Mouse (Mus musculus) 416B (cell line): Measurements from ENCODE around the gene Ntrk2.

ENCODE experiments used
- DNase-seq: peaks from one replicate; pipeline ENCODE4 v3.0.0; 2011; ENCODE audit warnings: low read depth

Gene Ntrk2

DNA sequence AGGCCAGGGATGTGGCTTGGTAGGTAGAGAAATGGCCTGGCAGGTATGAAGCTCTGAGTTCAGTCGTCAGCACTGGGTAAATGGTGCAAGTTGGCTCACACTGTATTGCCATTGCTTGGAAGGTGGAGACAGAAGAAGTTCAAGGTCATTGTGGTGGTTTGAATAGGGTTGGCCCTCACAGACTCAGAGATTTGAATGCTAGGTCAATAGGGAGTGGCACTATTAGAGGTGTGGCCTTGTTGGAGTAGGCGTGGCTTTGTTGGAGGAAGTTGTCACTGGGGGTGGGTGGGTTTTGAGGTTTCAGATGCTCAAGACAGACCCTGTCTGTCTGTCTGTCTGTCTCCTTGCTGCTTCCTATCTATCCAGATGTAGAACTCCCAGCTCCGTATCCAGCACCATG, 159.5 kb downstream of the Ntrk2 start:
- DNase-seq = no peak

DNA sequence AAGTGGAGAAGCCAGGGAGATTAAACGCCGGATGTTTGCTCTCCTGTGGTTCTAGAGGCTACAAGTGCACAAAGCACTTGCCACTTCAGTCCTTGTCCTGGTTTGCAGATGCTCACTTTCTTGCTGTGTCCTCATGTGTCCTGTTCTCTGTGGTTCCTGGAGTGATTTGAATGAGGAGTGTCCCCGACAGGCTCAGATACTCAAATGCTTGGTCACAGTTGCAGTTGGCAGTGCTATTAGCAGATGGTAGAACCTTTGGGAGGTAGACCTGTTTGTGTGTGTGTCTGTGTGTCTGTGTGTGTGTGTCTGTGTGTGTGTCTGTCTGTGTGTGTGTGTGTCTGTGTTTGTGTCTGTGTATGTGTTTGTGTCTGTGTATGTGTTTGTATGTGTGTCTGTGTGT, 160.1 kb downstream of the Ntrk2 start:
- no peak for DNase-seq

DNA sequence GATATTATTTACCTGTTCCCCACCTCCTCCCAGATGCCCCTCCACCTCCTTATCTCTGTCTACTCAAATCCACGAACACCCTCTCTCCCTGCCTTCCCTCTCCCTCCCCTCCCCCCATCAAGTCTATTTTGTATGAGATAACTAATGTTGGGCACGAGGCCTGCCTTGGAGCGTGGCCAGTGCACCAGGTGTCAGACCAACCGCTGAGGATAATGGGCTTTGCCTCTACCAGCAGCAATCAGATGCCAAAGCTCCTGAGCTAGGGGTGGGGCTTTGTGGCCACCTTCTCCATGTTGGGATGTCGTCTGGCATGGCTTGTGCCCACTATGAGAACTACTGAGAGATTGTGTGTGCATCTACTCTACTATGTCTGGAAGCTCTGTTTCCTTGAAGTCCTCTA, 161.8 kb downstream of the Ntrk2 start:
- no peak for DNase-seq

DNA sequence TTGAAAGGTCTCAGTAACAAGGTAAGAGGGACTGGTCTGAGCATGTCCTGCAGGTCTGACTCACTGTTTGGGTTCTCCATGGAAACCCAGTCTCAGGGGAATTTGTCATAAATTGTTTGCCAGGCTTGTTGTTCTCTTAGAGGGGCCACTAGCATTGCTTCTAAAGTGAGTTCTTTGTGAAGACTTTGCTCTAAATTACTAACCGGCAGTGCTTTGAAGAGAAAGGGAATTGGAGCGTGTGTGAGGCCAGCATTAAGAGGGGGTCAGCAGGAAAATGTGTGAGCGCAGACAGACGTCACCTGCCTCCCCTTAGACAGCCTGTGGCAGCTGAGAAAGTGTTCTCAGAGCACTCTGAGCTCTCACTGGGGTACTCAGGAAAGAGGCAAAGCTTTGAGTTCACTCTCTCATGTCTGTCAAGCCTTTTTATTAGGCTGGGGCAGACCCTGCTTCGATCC, 165.1 kb downstream of the Ntrk2 start:
- DNase-seq = no peak

DNA sequence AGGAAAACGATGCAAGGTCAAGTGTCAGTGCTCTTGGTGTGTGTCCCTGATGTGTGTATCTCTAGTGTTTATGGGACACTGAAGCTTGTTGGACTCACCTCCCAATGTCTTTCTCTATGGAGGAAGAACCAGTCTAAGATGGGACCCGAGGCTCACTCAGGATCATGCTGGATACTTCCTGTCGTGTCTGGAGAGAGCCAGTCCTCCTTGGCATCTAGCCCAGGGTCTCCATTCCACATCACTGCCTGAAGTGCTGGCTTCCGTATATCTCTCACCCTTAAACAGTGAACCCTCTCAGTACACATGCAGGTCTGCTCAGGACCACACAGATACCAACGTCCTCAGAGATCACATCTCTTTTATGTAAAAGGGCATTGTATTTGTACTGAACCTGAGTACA, 166.1 kb downstream of the Ntrk2 start:
- DNase-seq = no peak

DNA sequence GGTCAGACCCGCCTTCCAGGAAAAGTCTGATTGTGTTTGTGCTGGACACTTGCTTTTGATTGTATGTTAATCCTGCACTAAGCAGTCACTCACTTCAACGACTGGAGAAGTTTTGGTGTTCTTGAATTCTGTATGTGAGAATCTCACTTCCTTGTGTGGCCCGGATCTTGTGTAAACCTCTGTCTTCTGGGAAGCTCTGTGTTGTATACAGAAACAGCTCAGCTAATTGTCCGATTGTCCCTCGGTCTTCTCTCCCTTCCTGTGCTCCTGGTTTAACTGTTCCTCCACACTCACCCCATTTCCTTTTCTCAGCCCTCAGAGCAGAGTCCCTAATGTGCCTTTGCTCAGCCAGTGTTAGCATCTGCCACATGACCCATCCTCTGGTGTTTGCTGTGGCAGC, 190.1 kb downstream of the Ntrk2 start:
- no peak for DNase-seq

DNA sequence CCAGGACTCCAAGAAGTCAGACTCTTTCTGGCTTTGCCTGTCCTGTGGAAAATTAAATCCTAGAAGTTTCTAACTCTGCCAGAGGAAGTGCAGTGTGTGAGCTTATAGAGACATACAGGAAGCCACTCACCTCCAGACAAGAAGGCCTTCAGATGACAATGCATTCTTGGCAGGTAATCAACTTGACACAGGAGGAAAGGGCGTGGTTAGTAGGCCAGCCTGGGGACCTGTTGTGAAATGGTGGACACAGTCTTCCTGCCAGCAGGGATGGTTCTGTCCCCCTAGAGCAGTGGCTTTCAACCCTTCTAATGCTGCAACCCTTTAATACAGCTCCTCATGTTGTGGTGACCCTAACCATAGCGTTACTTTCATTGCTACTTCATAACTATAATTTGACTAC, 191.4 kb downstream of the Ntrk2 start:
- no peak for DNase-seq

DNA sequence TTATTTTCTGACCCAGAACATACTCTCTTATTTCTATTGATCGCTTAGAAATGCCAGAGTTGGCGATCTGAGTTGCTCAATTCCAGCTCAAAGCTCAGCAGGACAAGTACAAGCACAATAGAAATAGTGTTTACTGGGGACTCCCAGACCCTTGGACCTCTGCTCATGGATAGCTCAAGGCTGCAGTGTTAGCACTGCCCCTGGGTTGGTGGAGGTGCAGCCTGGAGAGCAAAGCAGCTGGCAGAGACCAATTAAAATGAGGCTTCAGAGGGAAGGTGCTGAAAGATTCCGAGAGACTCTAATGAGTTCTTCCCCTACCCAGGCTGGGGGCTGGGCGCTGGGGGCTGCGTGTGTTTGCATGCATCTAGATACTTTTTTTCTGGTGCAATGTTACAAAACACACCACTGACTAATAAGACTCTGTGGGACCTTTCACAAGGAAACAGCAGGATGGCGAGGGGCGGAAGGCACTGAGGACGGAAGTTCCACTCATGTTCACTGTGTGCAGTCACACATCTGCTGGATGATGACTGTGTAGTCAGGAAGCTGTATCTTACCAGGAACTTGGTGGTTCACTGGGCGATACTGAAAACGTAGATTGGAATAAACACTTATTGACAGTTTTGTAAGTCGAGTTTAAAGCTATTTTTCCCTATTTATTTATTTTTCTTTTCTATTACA, 193.1 kb downstream of the Ntrk2 start:
- no peak for DNase-seq

DNA sequence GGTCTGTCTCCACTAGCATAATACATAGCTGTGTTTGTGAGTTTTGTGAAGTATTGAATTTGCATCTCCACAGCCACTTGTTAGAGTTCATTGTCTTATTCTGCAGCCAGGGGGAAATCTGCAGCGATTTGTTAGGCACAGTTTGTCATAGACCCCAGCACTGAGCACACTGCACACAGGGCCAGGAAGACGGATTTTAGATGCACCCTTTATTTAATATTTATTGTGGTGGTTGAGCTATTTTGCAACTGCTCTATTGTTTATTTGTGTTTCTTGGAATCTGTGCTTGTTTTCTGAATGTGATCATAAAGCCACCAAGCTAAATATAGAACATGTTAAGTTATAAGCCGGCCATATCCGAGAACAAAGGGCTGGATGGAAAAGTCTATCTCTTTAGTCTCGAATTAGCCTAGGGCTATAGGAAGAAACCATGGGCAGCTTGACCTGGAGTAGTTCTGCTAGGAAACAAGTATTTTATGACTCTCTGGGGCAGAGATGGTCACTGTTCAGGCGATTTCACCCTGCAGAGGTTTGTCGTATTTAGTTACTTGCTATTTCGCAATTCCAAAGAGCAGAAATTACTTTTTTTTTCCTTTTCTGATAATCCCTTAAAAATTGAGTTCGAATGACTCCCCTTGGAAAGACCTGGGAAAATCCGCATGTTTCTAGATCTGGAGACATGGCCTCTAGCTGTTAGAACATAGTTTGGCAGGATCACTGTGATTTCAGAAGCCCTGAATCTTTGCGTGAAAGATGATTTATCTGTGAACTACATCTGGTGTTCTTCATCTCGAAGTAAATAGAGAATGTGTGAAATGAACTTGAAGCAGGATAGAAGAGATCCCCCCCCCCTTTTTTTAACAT, 196.8 kb downstream of the Ntrk2 start:
- DNase-seq = no peak

DNA sequence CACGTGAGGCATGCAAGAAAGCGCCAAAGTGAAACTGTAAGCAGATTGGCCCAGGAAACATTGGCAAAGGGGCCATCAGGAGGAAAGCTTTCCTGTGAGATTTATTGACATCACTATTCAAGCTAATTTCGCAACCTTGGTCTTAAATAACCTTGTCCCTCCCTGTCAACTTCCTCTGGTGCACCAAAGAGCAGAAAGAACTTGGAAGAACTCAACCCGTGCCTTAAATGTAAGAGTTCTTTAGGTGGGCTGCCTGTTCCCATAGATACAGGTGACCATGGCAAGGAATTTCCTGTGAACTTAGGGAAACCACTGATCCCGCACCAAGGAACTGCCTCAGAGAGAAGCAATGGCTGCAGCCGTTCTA, 197.4 kb downstream of the Ntrk2 start:
- no peak for DNase-seq

DNA sequence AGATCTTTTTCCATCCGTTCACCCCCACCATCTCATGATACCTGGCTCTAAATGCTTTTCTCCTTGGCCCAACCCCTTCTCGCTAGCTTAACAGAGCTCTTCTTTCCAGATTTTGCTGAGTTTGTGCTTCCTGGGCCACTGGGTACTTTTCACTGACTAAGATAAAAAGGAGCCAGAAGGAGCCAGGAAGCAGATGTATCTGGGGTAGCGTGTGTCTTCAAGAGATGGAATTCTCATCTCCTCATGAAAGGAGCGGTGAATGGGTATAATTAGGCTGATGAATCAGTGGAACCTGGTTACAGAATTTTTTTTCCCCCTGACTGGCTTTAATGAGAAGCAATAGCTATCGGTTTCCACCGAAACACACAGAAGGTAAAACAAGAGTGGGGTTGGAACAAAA, 198.2 kb downstream of the Ntrk2 start:
- no peak for DNase-seq

DNA sequence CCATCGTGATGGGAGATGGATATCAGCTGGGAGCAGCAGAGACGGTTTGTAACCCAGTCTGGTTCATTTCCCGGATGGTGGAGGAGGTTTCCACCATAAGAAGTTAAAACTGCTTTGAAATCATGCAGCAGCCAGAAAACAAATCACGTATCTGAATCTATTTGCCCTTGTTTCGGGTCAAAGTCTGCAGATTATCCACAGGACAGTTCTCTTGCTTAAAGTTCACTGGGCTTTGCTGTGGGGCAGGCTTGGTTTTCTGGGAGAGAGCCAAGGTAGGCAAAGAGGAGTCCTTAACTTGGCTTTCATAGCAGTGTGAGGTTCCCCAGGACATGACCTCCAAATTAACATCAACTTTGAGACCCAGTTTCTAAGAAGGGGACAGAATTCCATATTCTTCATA, 203.5 kb downstream of the Ntrk2 start:
- no peak for DNase-seq

DNA sequence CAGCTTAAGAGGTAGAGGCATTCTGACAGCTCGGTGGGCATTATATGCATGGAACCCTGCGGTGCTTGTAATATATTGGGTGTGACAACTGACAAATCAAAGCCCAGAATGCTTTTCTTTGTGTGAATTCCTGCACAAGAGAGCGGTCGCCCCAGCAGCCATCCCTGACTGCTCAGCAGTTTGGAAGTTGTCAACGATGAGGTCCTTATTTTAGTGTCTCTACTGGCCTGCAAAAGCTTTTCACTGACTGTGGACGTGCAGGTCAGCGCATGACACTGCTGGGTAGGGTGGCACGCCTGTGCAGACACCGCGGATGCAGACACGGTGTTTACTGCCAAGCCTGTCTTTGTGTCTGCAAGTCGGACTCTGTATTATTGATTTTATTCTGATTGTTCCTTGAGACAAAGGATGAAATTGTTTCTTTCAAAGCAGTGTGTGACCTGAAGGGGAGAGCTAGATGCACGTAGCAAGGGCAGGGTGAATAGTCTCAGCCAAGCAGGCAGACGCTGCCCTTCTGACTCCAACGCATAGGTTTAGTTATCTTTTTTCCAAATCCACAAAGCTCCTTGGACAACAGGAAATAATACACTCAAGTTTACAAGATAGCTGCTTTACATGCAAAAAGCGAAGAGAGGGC, 204.6 kb downstream of the Ntrk2 start:
- DNase-seq = no peak

DNA sequence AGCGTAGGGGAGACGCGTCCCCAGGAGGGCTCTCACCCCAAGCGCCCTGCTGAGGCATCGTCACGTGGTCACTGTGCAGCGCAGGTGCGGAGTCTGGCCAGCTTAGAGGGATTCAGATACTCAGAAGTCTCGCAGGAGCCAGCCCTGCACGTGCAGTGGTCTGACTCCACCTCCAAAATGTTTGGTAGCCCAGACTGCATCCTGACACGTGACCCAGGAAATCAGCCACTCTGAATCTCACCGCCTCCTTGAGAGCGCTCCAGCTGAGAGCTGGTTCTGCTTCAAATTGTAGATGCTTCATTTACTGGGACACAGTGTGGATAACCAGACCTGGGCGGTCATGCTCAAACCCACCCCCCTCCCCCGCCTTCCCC, 205.1 kb downstream of the Ntrk2 start:
- no peak for DNase-seq

DNA sequence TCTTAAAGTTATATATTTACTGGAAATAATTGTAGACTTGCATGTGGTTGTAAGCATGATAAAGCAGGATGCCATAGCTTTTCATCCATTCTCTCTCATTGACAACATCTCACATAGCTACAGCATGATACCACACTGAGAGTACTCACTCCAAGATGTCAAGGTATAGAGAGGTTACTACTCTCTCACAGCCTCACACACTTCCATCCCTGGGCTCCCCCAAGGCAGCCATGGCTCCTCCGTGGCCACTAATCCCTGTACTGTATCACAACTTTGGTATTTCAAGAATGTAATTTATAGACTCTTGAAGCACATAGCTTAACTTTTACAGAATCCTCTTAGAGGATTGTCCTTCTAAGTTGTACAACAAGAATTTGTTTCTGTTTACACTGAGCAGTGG, 209.0 kb downstream of the Ntrk2 start:
- no peak for DNase-seq

DNA sequence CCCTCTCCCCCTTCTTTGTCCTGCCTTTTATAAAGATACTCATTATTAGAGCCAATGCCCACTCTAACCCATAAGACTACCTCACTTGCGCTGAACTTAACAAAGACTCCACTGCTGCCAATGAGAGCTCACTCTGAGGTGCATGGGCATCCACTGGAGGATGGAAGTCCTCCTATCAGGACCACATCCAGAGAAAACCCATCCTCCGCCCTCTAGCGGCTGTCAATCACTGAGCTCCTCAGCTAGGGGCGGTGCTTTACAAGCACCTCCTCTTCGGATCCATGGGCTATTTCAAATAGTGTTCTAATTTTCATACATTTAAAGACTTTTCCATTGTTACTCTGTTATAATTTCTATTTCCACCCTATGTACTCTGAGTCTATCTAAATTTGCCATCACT, 210.8 kb downstream of the Ntrk2 start:
- DNase-seq = no peak

DNA sequence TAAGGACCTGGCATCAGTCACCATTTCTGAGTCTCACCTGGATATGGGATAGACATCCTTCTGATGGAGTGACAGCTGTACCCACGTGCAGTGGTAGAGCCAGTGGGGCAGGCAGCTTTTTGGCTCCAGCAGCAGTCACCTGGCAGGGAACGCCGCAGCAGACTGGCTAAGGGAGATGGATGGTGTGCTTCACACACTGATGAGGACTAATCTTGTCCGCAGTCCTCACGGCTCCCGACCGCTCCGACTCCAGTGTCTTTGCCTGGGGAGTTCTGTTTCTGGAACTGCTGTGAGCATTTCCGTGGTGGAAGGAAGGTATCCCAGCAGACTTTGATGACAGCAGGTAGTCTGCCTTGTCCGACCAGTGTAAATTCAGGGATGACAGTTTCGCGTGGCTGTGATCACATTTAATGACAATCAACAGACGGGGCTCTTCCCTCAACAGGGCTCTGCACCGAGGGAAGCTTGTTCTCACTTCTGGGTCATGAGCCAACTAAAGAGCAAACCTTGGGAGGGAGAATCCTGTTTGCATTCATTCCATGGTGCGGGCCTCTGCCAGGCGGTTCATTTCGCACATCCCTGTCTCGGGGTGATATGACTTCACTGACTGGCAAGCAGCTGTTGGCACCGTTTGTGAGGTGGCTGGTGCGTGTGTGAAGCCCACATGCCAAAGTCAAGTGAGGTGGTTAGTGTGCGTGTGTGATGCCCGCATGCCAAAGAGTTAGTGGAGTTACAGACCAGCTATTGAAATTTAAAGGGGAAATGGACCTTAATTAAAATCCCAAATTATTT, 216.1 kb downstream of the Ntrk2 start:
- DNase-seq = no peak

DNA sequence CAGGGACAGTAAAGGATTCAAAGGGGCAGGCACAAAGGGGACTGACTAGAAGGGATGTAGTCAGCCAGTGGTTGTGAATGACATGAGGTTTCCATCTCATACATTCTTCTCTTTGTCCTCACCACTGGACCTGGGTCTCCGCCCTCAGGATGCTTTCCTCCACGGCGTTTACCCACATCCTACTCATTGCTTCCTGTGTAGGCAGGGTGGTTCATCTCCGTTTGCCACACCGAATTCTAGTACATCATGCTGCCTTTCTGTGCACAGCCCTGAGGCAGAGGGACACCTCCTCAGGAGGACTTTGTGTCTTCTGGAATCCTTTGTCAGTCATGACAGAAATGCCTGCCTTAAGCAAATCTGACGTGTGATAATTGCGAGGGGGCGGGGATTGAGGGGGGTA, 219.3 kb downstream of the Ntrk2 start:
- DNase-seq = no peak

DNA sequence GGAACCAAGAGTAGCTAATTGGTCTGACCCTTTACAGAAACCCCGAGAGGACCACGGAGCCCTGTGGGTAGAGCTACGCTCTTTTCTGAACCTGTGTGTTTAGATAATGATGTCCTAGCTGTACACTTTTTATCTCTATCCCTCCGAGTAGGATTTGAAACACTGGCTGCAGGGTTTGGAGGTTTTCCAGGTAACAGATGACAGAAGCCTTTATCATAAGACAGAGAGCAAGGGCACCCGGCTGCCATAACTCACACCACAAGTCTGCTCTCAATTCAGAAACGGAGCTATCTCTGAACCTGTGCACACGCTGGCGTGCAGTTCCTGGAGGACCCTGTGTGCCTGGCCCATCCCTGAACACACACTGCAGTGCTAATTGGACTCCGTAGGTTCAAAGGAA, 221.1 kb downstream of the Ntrk2 start:
- no peak for DNase-seq

DNA sequence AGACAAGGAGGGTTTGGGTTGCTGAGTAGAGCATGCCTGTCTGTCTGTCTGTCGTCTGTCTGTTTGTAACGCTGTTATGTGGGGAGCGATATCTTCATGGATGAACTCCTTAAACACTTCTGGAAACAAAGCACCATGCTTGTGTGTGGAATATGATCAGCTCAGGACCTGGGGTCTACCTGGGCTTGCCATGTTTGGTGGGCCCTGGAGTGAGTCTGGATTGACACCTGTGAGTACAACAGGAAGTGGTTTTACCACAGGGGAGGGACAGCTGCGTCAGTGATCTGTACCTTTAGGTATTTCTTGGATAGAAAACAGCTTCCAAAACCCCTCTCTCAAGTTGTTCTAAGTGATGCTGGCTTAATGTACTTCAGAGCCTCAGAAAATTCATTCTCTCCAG, 222.2 kb downstream of the Ntrk2 start:
- no peak for DNase-seq

DNA sequence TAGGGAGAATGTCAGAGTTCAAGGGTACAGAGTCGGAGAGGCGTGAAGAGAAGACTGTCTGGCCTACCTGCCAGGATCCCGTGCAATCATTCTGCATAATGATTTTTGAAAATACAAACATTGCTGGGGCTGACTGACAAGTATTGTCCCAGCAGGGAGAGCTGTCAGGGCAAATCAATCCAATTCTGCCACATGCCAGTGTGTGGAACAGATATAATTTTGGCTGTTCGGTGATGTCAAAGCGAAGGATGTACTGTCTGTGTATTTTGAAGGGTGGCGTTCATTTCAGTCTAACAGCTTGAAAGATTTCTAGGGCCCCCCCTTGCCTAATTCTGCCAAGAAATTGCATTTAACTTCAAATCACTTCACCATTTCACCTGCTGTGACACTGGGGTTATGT, 224.2 kb downstream of the Ntrk2 start:
- DNase-seq = no peak

DNA sequence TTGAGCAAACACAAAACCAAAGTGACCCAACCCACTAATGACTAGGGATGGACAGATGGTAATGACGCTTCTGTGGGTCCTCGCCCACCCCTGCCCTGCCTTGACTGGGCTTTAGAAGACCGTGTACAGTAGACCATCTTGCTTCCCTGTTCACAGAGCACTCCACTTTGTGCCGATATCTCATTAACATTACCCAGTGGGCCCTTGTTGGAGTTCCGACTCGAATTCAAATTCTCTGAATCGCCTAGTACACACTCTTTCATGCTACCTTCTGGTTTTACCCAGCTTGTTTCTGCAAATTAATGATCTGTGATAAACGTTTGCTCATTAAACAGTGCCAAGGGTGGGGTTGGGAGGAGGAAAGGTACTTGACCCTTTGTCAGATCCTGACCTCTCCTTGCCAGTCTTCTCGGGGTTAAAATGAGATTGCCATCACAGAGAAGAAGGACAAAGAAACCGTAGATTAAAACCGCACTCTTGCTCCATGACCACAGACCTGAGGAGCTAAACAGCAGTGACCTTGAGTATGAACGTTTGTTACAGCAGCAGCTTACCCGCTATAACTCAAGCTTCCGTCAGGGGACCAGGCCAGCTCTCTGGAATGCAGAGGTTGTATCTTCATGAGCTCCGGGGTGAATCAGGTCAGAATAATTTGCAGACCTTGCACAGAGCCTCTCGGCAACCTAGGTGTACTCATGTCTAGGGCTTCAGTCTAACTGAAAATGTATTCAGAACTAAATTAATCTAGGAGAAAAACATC, 234.0 kb downstream of the Ntrk2 start:
- no peak for DNase-seq
